Mouse (Mus musculus): ENCODE measurements at regions not wholly inside any gene's neighbourhood (a gene's known extent, or its start where the extent isn't known, plus 50 kb on each side); places are given as distances from the start of the nearest gene placed in this dataset.

DNA sequence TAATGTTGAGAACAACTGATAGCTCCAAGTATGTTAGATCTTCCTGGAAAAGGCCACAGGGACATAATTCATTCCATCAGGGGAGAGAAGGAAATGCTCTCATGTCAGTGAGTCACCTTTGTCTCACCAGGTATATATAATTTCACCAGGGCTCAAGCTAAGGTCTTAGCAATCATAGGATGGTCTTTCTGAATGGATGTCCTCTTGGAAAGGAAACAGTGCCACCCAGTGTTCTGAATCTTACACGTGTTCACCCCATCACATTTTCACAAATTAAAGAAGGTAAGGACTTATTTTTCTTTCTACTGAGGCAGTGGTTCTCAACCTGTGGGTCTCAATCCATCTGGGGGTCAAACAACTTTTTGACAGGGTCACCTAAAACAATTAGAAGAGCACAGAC lies 686.8 kb upstream of the Gm21961 start:
- TF ChIP-seq CHD2 (IDR thresholded peaks at IDR 0.05; ENCODE audit: low read length) = no peak
- TF ChIP-seq POLR2A (IDR thresholded peaks at IDR 0.05; ENCODE audit: low read depth, low read length) = no peak
- TF ChIP-seq JUND (conservative IDR thresholded peaks at IDR 0.05; ENCODE audit: low read depth, low read length) = no peak
- no peak for TF ChIP-seq TBP (conservative IDR thresholded peaks at IDR 0.05; ENCODE audit: low read depth, low read length)
- no peak for TF ChIP-seq ZC3H11A (IDR thresholded peaks at IDR 0.05; ENCODE audit: low read depth, low read length)
- peak; percentile 29; the same call in 1 of the 2 replicates for TF ChIP-seq MAX (IDR thresholded peaks at IDR 0.05; ENCODE audit: low read length)
- no peak for TF ChIP-seq ZNF384 (IDR thresholded peaks at IDR 0.05; ENCODE audit: low read depth, low read length)
- TF ChIP-seq USF1 (IDR thresholded peaks at IDR 0.05; ENCODE audit: low read depth, low read length) = no peak
- no peak for TF ChIP-seq KAT2A (IDR thresholded peaks at IDR 0.05; ENCODE audit: insufficient replicate concordance, low read length)
- peak in 1 of 2 experiments; percentile 62; a peak in 2 of 4 replicates for TF ChIP-seq CTCF (conservative IDR thresholded peaks at IDR 0.05 in 1 of 2, IDR thresholded peaks at IDR 0.05 in 1 of 2; ENCODE audit: low read depth in 2 of 2, low read length in 2 of 2)
- no peak for TF ChIP-seq MEF2A (IDR thresholded peaks at IDR 0.05; ENCODE audit: borderline replicate concordance, low read depth, low read length)
- peak; percentile 63 for TF ChIP-seq RAD21 (IDR thresholded peaks at IDR 0.05; ENCODE audit: low read depth, low read length)
- TF ChIP-seq TCF12 (IDR thresholded peaks at IDR 0.05; ENCODE audit: low read depth, low read length) = no peak
